Mouse (Mus musculus) embryonic facial prominence, embryonic 10.5 days (tissue): Measurements from ENCODE around the gene Marcks. TPM values are rescaled to one million over a fixed set of nuclear protein-coding genes. Genes with fewer than 3 reads are reported as not detected.

ENCODE experiments used
- DNase-seq: peaks from one replicate; pipeline ENCODE4 v3.0.0-alpha.2; 2017; ENCODE audit warnings: low spot score
- H3K27ac ChIP-seq: fragments of 300-500 bp; sonication (generic); replicated peaks from 2 replicates; pipeline ENCODE4 v1.5.1; 2016; ENCODE audit warnings: mild to moderate bottlenecking
- H3K27me3 ChIP-seq: fragments of 300-500 bp; sonication (generic); replicated peaks from 2 replicates; pipeline ENCODE4 v1.6.1; 2016; ENCODE audit warnings: low read depth, mild to moderate bottlenecking; ENCODE audit not compliant: poor library complexity, severe bottlenecking
- H3K36me3 ChIP-seq: fragments of 300-500 bp; sonication (generic); replicated peaks from 2 replicates; pipeline ENCODE4 v1.6.1; 2016; ENCODE audit warnings: mild to moderate bottlenecking, moderate library complexity
- H3K4me1 ChIP-seq: fragments of 300-500 bp; sonication (generic); 2 replicates; pipeline ENCODE4 v1.6.1; 2016
- H3K4me3 ChIP-seq: fragments of 300-500 bp; sonication (generic); 2 replicates; pipeline ENCODE4 v1.5.1; 2016; ENCODE audit warnings: mild to moderate bottlenecking, moderate library complexity
- H3K9me3 ChIP-seq: fragments of 300-500 bp; sonication (generic); 2 replicates; pipeline ENCODE4 v1.6.1; 2016; ENCODE audit warnings: mild to moderate bottlenecking
- WGBS: fragments of 180-500 bp; shearing (Covaris S2); methylation state at CpG from one replicate; pipeline ENCODE4 v1.1.7; 2016; 5-methylcytosine and 5-hydroxymethylcytosine counted together
- polyA plus RNA-seq: library from polyadenylated mRNA; unstranded; fragments of >200 nt; fragmentation: Nextera tagmentation; extraction: Ambion mirVana; gene quantifications from 2 replicates; pipeline ENCODE4 v1.2.1, GENCODE M21; 2016

Marcks gene
- polyA plus RNA-seq, 1 experiment from 2014 or later: 155 TPM

- no peak overlapping the region for H3K4me3 ChIP-seq
- H3K4me1 ChIP-seq: 0 out of 2 replicates have a peak, but pooled peaks cover 2% of the 10 kb centered on the region
- 95% methylated on average over 4 of the region's 4 CpGs for WGBS
- H3K9me3 ChIP-seq: no peaks in the 10 kb centered on the region
- no peaks in the 10 kb centered on the region for H3K27me3 ChIP-seq
- no peak for DNase-seq
- H3K36me3 ChIP-seq: peaks cover 62% of the 10 kb centered on the region
- no peak overlapping the region for H3K27ac ChIP-seq
These were observed 6.0 kb downstream of the Marcks start for GRCm38 (mm10) chr10:37132671-37133070.

GRCm38 (mm10) chr10:37129652-37130051 lies 9.1 kb downstream of the Marcks start:
- no peaks in the 10 kb centered on the region for H3K9me3 ChIP-seq
- DNase-seq: no peak
- WGBS: 93% methylated on average over 3 of the region's 3 CpGs
- H3K36me3 ChIP-seq: peaks cover 39% of the 10 kb centered on the region
- H3K27ac ChIP-seq: no peak overlapping the region
- no peaks in the 10 kb centered on the region for H3K27me3 ChIP-seq
- no peak overlapping the region for H3K4me3 ChIP-seq
- H3K4me1 ChIP-seq: 0 out of 2 replicates have a peak, but pooled peaks cover 2% of the 10 kb centered on the region

GRCm38 (mm10) chr10:37115329-37115728 lies 23.4 kb downstream of the Marcks start:
- Histone ChIP-seq H3K9me3 (no peaks in the 10 kb centered on the region), H3K27me3 (no peaks in the 10 kb centered on the region), H3K36me3 (no peaks in the 10 kb centered on the region), H3K4me1 (0 out of 2 replicates have a peak, but pooled peaks cover 7% of the 10 kb centered on the region), H3K4me3 (no peak overlapping the region), H3K27ac (no peak overlapping the region)
- DNase-seq: no peak
- WGBS: 72% methylated on average over 2 of the region's 2 CpGs

- WGBS: 70% methylated on average over 4 of the region's 4 CpGs
These were observed 25.9 kb downstream of the Marcks start for GRCm38 (mm10) chr10:37112812-37113211.

GRCm38 (mm10) chr10:37112362-37112761 lies 26.4 kb downstream of the Marcks start:
- 86% methylated on average over 3 of the region's 3 CpGs for WGBS
- no peak for DNase-seq
- H3K9me3 ChIP-seq: no peaks in the 10 kb centered on the region
- H3K27me3 ChIP-seq: no peaks in the 10 kb centered on the region
- H3K4me1 ChIP-seq: 0 out of 2 replicates have a peak, but pooled peaks cover 7% of the 10 kb centered on the region
- no peaks in the 10 kb centered on the region for H3K36me3 ChIP-seq
- H3K27ac ChIP-seq: no peak overlapping the region
- no peak overlapping the region for H3K4me3 ChIP-seq

More at GRCm38 (mm10) chr10:37112812-37113211, 25.9 kb downstream of the Marcks start:
- Histone ChIP-seq H3K4me3 (no peak overlapping the region), H3K4me1 (0 out of 2 replicates have a peak, but pooled peaks cover 7% of the 10 kb centered on the region), H3K27ac (no peak overlapping the region), H3K27me3 (no peaks in the 10 kb centered on the region), H3K9me3 (no peaks in the 10 kb centered on the region), H3K36me3 (no peaks in the 10 kb centered on the region)
- DNase-seq: no peak

- no peak overlapping the region for H3K4me3 ChIP-seq
- H3K4me1 ChIP-seq: 0 out of 2 replicates have a peak, but pooled peaks cover 7% of the 10 kb centered on the region
- H3K9me3 ChIP-seq: no peaks in the 10 kb centered on the region
- no peak for DNase-seq
- H3K27ac ChIP-seq: no peak overlapping the region
- no peaks in the 10 kb centered on the region for H3K36me3 ChIP-seq
- no peaks in the 10 kb centered on the region for H3K27me3 ChIP-seq
- WGBS: 86% methylated on average over 2 of the region's 2 CpGs
These were observed 27.3 kb downstream of the Marcks start for GRCm38 (mm10) chr10:37111432-37111831.

GRCm38 (mm10) chr10:37106871-37107627 lies 31.7 kb downstream of the Marcks start:
- no peak overlapping the region for H3K4me3 ChIP-seq
- no peak for DNase-seq
- no peaks in the 10 kb centered on the region for H3K4me1 ChIP-seq
- 78% methylated on average over 4 of the region's 4 CpGs for WGBS
- no peaks in the 10 kb centered on the region for H3K27me3 ChIP-seq
- no peak overlapping the region for H3K27ac ChIP-seq
- no peaks in the 10 kb centered on the region for H3K9me3 ChIP-seq
- no peaks in the 10 kb centered on the region for H3K36me3 ChIP-seq

- Histone ChIP-seq H3K27me3 (no peaks in the 10 kb centered on the region), H3K4me3 (no peak overlapping the region), H3K4me1 (no peaks in the 10 kb centered on the region), H3K27ac (no peak overlapping the region), H3K36me3 (no peaks in the 10 kb centered on the region), H3K9me3 (no peaks in the 10 kb centered on the region)
- WGBS: 94% methylated on average over 8 of the region's 8 CpGs
- no peak for DNase-seq
These were observed 32.4 kb downstream of the Marcks start for GRCm38 (mm10) chr10:37106303-37106702.

GRCm38 (mm10) chr10:37102227-37103080 lies 36.3 kb downstream of the Marcks start:
- Histone ChIP-seq H3K36me3 (no peaks in the 10 kb centered on the region), H3K27ac (no peak overlapping the region), H3K4me1 (no peaks in the 10 kb centered on the region), H3K9me3 (peaks cover 3% of the 10 kb centered on the region; the same call in 1 of the 2 replicates), H3K27me3 (no peaks in the 10 kb centered on the region), H3K4me3 (no peak overlapping the region)
- DNase-seq: no peak
- WGBS: 67% methylated on average over 4 of the region's 4 CpGs

- DNase-seq: no peak
- 67% methylated on average over 2 of the region's 2 CpGs for WGBS
- Histone ChIP-seq H3K4me3 (no peak overlapping the region), H3K9me3 (peaks cover 3% of the 10 kb centered on the region; the same call in 1 of the 2 replicates), H3K4me1 (no peaks in the 10 kb centered on the region), H3K27me3 (no peaks in the 10 kb centered on the region), H3K36me3 (no peaks in the 10 kb centered on the region), H3K27ac (no peak overlapping the region)
These were observed 37.0 kb downstream of the Marcks start for GRCm38 (mm10) chr10:37101733-37102132.

- DNase-seq: no peak
- Histone ChIP-seq H3K4me3 (no peak overlapping the region), H3K27ac (no peak overlapping the region), H3K4me1 (no peaks in the 10 kb centered on the region), H3K36me3 (no peaks in the 10 kb centered on the region), H3K27me3 (no peaks in the 10 kb centered on the region), H3K9me3 (peaks cover 3% of the 10 kb centered on the region; the same call in 1 of the 2 replicates)
- 87% methylated on average over 3 of the region's 3 CpGs for WGBS
These were observed 42.2 kb downstream of the Marcks start for GRCm38 (mm10) chr10:37096529-37096928.

GRCm38 (mm10) chr10:37095803-37096202 lies 42.9 kb downstream of the Marcks start:
- no peaks in the 10 kb centered on the region for H3K36me3 ChIP-seq
- H3K27me3 ChIP-seq: no peaks in the 10 kb centered on the region
- 78% methylated on average over 6 of the region's 6 CpGs for WGBS
- H3K4me3 ChIP-seq: no peak overlapping the region
- no peak overlapping the region for H3K27ac ChIP-seq
- H3K4me1 ChIP-seq: no peaks in the 10 kb centered on the region
- H3K9me3 ChIP-seq: peaks cover 3% of the 10 kb centered on the region; the same call in 1 of the 2 replicates
- DNase-seq: no peak
